Mouse (Mus musculus): Measurements from ENCODE around the gene Grin2c.

DNA sequence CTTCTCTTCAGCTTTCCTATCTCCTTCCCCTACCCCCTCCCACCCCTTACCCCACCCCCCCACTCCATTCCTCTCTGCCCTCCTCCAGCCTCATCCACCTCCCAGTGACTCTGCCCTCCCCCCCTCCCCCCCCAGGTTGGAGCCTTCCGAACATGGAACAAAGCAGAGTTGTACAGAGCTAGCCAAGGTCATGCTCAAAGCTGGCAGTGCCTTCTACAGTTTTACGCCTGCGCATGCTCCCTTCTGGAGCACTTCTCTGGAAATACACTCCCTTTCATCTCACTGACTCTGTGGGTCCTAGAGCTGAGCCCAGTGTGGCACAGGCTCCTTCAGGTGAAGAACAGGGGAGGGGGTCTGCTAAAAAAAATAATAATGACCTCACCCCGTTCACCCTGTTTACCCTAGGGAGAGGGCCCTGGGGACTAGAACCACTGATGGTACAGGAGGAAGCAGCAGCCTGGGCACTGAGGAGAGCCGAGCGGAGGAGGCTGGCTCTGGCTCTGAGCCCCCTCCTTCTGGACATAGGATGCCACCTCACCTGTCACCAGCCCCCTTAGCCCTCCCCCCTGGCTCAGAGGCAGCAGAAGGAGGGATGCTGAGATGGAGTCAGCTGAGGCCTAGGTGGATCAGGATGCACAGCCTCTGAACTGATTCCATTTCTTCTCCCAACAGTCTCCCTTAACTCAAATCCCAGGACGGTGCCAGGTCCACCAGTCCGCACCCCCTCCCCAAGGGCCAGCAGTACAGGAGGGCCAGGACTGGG lies 15.9 kb upstream of the Grin2c start:
- no peak for TF ChIP-seq EP300 (IDR thresholded peaks at IDR 0.05; ENCODE audit: insufficient read depth, low read depth, low read length)
- TF ChIP-seq CTCF (IDR thresholded peaks at IDR 0.05; ENCODE audit: low read depth, low read length), result no peak
- no peak for TF ChIP-seq POLR2A (IDR thresholded peaks at IDR 0.05; ENCODE audit: insufficient read depth, low read length)

Data from ES-Bruce4 (cell line).